Mouse (Mus musculus) gastrocnemius, postnatal 14 days (tissue): ENCODE results near the gene Sync. TPM values are rescaled to one million over a fixed set of nuclear protein-coding genes. Genes with fewer than 3 reads are reported as not detected.

Source experiments
- DNase-seq: peaks from one replicate; pipeline ENCODE4 v3.0.0; 2021; ENCODE audit warnings: mixed read lengths
- intact Hi-C: fragments of 180-260 bp; cut with DNase I; formaldehyde crosslinking; loops from one replicate; pipeline ENCODE4 v1.15.1; 2025; ENCODE audit warnings: low total_unique reads
- long read RNA-seq, 2 experiments: library from polyadenylated mRNA; stranded (forward); transcript quantifications; one replicate each; pipeline ENCODE4 v2.0.0; 2021
- total RNA-seq, 2 experiments: library from RNA; stranded (reverse); gene quantifications; 2 replicates each; pipeline ENCODE4 v1.2.3; 2021

The Sync gene
- total RNA-seq: 10 to 100 TPM; 50.0 to 63.6 TPM
- long read RNA-seq, experiment 1, transcript Sync-201 (5 exons, 2,042 nt): major isoform, 28 of 34 reads
- long read RNA-seq, experiment 1, partial matches to known transcripts: 4 of 34 reads
- long read RNA-seq, experiment 1, other reads (novel, unspliced or antisense): 2 of 34 reads
- long read RNA-seq, experiment 2, transcript Sync-201 (5 exons, 2,042 nt): major isoform, 45 of 50 reads
- long read RNA-seq, experiment 2, partial matches to known transcripts: 2 of 50 reads
- long read RNA-seq, experiment 2, other reads (novel, unspliced or antisense): 3 of 50 reads

GRCm38 (mm10) chr4:129287472-129287981, at the start of gene Sync:
Gene Sync (plus strand): TSS chr4:129287617.
- intact Hi-C loops: no loop called here
- DNase-seq: peak; percentile 76

DNA sequence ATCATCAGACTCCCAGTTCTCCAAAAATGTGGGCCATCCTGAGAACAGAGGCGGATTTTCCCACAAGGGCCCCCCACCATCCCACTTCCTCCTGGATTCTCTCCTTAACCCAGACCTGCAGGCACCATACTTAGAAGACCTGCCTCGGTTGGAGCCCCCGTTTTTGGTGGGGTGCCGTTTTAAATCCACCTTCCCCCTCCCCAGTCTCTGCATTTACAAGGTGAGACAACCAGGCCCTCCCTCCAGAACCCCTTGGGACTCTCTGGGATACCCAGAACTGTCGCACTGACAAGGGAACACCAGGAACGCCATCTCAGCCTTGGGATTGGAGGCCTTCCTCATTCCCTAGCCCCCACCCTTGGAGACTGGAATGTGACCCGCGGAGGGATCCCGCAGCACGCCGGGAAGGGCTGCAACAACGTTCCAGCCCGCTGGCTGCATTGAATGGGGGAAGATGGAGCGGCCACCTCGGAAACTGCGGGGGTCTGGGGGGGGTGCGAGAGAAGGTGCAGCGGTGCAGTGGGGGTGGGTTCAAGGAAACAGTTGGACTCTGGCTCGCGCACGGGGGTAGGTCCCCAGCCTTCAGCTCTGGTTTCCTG, 49.5 kb upstream of the Sync start:
- DNase-seq: no peak
- intact Hi-C loops: no loop called here

DNA sequence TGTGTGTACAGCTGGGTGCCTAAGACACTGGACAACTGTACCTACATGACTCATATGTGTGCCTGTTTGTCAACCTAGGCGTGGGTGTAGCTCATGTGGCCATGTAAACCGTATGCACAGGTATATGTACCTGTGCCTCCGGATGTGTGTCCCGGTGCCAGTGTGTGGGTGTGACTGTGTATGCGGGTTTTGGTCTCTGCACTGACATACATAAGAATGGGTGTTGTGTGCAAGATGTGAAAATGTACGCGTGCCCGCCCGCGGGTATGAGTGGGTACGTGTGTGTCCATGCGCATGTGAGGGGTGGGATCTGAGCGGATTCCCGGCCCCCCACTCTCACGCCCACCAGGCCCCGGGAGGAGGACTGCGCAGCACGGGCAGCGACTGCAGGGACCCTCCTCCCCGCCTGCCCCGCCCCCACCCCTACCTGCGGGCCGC, 48.8 kb upstream of the Sync start:
- intact Hi-C loops: no loop called here
- no peak for DNase-seq

- intact Hi-C loops: no loop called here
- DNase-seq: peak; percentile 61
These were observed 48.3 kb upstream of the Sync start for GRCm38 (mm10) chr4:129239075-129239474.

- intact Hi-C loops: no loop called here
- no peak for DNase-seq
These were observed 45.5 kb upstream of the Sync start for GRCm38 (mm10) chr4:129241898-129242297.

GRCm38 (mm10) chr4:129242327-129242726, 45.1 kb upstream of the Sync start:
- no peak for DNase-seq
- intact Hi-C loops: no loop called here

DNA sequence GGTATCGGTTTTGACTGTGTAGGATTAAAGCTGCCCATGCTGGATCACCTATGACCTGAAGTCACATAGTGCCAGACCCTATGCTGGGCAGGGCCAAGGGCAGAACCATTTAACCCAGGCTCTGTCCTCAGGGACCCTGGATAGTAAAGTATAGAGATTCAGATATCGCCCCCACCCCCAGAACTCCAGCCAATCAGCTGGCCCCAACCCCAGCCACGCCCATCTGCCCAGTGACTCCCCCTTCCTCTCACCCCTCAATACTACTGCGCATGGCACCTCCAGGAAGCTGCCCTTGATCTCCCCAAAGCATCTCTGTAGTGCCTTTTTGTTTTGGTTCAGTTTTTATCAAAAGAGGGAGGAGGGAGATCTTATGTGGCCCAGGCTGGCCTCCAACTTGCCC, 44.7 kb upstream of the Sync start:
- intact Hi-C loops: no loop called here
- DNase-seq: no peak

- DNase-seq: no peak
- intact Hi-C loops: no loop called here
These were observed 42.6 kb upstream of the Sync start for GRCm38 (mm10) chr4:129244802-129245201.

DNA sequence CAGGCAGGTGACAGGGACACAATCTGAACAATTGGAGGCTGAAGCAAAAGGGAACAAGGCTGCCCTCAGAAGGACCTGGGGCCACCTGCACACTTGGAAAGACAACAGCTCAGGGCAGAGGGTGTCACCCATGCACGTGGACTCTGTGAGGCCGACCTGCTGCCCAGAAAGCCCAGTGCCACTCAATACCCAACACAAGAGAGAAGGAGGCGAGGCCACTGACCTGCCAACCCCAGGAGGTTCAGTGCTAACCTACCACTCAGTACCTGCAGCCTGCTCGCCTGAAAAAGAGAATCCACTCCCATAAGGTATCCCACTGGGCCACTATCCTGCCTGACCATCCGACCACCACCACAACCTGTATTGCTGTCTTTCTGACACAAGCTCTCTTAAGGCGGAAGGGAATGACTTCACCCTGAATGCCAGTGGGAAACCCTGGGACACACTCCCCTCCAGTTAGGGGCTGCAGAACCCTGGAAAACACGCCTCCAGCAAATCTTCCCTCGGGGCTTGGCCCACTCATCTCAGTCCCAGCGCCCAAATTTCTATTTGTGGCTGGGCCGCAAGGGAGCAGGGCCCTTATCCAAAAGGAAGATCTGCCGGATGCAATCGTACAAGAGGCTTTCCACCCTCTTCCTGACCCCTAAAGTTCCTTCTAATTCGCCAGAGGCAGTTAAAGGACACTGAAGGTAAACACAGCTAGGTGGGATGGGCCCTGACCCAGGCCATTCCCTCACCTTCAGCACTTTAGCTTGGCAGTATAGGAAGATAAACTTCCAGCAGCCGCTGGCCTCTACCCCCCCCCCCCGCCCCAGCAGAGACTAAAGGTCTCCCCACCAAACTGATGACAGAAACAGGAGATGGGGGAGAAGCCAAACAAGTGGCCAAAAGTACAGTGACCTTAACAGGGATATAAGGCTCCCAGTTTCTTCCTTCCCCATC, 40.8 kb upstream of the Sync start:
- no peak for DNase-seq
- intact Hi-C loops: no loop called here

- no peak for DNase-seq
- intact Hi-C loops: no loop called here
These were observed 39.8 kb upstream of the Sync start for GRCm38 (mm10) chr4:129247381-129248242.

DNA sequence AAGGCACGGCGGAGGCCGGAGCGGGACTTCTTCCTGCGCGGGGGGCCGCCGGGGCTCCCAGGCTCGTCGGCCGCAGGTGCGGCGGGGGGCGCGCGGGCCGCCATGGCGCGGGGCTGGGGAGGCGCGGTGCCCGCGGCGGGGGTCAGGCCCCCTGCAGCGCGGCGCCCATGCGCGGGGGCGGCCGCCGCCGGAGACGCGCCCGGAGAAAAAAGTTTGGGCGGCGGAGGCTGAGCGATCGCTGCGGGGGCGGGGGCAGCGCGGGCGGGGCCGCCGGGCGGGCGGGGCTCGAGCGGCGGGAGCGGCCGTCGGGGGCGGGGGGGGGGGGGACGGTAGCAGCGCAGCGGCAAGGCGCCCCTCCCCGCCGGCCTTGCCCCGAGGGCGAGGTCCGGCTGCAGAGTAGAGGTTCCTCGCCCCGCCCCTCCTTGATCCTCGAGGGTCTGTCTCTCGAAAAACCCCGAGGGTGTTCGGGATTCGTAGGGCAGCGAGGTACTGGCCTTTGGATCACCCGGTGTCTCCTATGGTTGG, 39.1 kb upstream of the Sync start:
- DNase-seq: no peak
- intact Hi-C loops: no loop called here

- intact Hi-C loops: no loop called here
- DNase-seq: no peak
These were observed 38.1 kb upstream of the Sync start for GRCm38 (mm10) chr4:129249288-129249687.

- intact Hi-C loops: no loop called here
- DNase-seq: no peak
These were observed 36.5 kb upstream of the Sync start for GRCm38 (mm10) chr4:129250759-129251481.

DNA sequence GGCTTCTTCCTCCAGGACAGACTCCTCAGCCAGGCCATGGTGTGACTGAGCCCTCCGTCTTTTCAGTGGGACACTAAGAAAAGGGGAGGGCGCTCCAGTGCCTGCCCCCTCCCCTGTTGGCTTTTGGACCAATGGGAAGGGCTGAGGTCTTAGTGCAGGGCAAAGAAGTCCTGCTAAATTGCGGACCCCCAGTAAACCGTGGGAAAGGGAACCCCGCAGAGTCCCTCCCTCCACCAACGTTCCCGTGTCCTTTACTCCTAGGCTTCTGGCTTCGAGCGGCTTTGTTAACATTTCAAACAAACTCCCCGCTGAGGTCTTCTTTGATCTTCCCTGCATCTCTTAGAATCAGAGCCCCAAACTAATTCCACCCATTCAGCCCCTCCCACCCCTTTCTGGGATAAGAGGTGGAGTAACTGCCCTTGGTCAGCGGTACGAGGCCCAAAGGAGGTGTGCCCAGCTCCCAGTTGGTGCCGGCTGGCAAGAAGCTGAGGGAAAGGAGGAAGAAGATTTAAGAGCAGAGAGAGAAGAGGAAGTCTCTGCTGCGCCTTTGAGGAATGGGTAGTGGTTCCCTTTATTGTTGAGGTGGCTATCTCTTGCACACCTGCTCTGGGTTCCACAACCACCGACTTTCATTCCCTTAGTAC, 35.8 kb upstream of the Sync start:
- intact Hi-C loops: no loop called here
- no peak for DNase-seq

DNA sequence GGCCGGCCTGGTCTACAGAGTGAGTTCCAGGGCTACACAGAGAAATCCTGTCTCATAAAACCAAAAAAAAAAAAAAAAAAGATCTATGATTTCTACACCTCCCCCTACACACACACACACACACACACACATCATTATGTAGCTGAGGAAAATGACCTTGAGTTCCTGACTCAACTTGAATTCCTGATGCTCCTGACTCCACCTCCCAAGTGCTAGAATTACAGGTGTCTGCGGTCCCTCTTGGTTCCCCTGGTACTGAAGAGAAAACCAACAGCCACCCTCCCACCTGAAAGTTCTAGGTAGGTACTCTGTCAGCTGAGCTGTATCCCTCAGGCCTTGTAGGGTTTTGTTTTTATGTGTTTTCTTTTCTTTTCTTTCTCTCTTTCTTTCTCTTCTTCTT, 34.9 kb upstream of the Sync start:
- DNase-seq: no peak
- intact Hi-C loops: no loop called here

DNA sequence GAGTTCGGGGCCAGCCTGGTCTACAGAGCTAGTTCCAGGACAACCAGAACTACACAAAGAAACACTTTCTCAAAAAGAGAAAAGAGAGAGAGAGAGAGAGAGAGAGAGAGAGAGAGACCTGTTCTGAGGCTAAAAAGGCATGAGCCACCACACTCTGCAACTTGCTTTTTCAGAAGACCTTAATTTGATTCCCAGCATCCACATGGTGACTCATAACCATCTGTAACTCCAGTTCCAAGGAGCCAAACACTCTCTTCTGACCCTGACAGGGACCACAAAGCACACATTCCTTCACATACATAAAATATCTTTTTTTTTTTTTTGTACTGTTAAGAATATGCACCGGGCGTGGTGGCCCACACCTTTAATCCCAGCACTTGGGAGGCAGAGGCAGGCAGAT, 32.8 kb upstream of the Sync start:
- intact Hi-C loops: no loop called here
- DNase-seq: no peak

GRCm38 (mm10) chr4:129256450-129257380, 30.7 kb upstream of the Sync start:
- intact Hi-C loops: no loop called here
- DNase-seq: peak; percentile 35
